Mouse (Mus musculus): ENCODE results near the gene Prr3.
A peak's percentile ranks its signal among the peaks of the same experiment; 100 is the strongest.
"Not testable (repeated sequence)": the region's sequence is repeated elsewhere in the genome, so short reads cannot be mapped to it uniquely, and the experiment has no call there.

Gene Prr3

DNA sequence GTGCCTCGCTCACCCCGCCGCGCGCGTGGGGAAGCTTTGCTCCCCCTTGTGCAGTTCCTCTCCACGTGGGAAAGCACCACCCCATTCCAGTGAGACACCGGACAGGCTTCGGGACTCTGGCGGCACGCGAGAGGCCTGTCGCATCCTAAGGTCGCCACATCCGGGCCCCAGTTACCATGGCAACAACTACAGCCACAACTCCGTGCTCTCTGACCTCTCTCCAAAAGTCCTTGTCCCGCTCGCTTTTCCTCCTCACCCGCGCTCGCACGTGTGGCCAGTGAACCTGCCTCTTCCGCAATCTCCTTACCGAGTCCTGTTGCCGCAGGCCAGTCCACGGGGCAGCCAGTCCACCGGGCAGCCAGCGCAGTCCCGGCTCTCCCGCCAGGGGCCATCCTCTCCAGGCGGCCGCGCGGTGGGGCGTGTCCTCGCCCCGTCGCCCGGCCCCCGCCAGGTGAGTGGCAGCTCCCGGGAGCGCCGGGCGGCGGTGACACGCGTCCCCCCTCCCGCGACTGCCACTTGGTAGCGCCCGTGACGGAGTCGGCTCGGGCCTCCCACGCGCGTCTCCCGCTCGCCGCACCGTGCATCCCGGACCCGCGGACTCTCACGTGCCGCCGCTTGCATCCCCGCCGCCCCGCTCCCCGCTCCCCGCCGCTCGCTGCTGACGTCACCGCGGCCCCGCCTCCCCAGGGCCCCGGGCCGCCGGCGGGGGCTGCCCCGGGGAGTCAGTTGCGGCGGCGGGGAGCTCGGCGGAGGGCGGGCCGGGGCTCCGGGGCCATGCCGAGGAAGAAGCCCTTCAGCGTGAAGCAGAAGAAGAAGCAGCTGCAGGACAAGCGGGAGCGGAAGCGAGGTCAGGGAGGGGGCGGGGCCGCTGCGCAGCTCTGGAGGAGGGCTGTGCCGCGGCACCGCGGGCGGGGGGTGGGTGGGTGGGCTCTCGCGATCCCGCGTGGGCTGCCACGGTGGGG is at the start of gene Prr3, which contains the start of gene Gnl1:
Prr3 (minus strand) TSS at position 836 of the 962 bp plus-strand sequence.
Gnl1 (plus strand) TSS at position 451 of the 962 bp plus-strand sequence.
- DNase-seq (ENCODE audit: low read depth, low spot score), result peak; percentile 97

GRCm38 (mm10) chr17:36028879-36029619 is 49.0 kb upstream of the Prr3 start:
- no peak for DNase-seq (ENCODE audit: low read depth, low spot score)

DNA sequence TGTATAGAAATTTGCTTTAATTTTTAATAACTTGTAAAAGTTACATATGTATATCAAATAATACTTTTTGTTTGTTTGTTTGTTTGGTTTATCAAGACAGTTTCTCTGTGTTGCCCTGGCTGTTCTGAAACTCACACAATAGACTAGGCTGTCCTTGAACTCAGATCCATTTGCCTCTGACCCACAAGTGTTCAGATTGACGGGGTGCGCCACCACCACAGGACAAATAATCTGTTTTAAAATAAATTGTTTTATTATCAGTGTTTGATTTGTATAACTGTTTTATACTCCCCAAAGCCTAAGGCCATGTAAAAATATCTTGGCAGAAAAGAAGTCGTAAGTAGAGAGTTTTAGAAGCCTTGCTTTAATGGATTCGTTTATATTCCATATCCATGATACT is 47.6 kb upstream of the Prr3 start:
- DNase-seq (ENCODE audit: low read depth, low spot score), result no peak

DNA sequence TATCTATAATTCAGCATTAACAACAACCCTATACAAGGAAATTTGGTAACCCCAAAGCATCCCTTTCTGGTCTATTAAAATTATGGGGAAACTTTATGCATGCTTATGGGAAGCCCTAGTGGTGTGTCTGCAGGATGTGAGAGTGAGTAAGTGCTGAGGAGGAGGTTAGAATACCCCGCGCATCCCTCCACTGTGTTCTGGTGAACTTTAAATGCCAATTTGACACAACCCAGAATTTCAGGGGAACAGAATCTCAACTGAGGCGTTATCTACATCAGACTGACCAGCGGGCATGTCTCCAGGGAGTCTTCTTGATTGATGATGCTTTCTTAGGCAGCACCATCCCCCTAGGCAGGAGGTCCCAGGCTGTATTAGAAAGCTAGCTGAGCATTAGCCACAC is 45.9 kb upstream of the Prr3 start:
- no peak for DNase-seq (ENCODE audit: low read depth, low spot score)

GRCm38 (mm10) chr17:36025197-36025596 is 45.2 kb upstream of the Prr3 start:
- DNase-seq (ENCODE audit: low read depth, low spot score), result peak; percentile 57

DNA sequence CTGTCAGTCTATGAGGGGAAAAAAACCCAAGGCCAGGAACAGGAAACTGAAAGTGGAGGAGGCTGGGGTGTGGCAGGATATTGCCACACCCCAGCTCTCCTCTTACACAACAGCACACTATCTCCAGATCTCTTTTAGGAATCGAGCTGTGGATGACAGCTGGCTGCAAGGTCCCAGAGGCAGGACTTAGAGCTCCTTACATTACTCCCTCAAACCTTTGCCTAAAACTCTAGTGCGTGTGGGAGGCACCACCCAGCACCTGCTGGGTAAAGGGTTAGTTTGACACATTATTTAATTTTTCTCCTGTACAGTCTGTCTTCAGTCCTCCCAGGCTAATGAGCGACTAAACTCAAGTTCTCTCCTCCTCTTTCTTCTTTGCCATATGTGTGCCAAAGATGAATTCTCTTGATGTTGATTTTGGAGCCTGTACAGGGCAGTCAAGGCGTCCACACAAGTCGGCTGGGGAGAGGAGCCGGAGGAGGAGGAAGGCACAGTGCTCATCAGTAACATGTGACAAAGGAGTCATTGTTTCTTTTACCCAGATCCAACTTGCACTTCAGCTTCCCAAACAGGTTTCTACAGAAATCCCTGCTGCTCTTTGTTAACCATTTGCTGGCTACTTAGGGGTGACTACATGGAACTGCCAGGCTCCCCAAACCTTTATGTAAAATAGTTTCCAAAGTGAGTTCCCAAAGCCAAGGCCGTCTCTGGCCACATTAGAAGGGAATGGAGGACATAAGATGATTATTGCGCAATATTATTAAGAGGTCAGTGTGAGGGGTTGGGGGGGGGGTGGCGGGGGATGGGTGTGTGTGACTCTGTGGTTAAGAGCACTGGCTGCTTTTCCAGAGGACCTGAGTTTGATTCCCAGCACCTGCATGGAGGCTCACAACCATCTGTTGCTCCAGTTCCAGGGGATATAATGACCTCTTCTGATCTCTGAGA is 43.9 kb upstream of the Prr3 start:
- DNase-seq (ENCODE audit: low read depth, low spot score), result no peak

- no peak for DNase-seq (ENCODE audit: low read depth, low spot score)
These were observed 42.9 kb upstream of the Prr3 start for GRCm38 (mm10) chr17:36022922-36023321.

- DNase-seq (ENCODE audit: low read depth, low spot score), result no peak
These were observed 42.1 kb upstream of the Prr3 start for GRCm38 (mm10) chr17:36022098-36022497.

DNA sequence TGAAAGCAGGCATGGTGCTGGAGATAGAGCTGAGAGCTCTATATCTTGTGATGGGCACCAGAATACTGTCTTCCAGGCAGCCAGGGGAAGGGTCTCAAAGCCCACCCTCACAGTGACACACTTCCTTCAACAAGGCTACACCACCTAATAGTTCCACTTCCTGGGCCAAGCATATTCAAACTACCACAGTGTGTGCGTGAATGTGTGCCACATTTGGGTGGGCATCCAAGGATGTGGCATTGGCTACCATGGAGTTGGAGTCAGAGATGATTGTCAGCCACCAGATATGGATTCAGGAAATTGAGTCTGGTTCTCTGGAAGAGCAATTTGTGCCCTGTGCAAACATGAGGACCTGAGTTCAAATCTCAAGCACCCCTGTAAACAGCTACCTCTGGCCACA is 41.3 kb upstream of the Prr3 start:
- DNase-seq (ENCODE audit: low read depth, low spot score), result no peak

DNA sequence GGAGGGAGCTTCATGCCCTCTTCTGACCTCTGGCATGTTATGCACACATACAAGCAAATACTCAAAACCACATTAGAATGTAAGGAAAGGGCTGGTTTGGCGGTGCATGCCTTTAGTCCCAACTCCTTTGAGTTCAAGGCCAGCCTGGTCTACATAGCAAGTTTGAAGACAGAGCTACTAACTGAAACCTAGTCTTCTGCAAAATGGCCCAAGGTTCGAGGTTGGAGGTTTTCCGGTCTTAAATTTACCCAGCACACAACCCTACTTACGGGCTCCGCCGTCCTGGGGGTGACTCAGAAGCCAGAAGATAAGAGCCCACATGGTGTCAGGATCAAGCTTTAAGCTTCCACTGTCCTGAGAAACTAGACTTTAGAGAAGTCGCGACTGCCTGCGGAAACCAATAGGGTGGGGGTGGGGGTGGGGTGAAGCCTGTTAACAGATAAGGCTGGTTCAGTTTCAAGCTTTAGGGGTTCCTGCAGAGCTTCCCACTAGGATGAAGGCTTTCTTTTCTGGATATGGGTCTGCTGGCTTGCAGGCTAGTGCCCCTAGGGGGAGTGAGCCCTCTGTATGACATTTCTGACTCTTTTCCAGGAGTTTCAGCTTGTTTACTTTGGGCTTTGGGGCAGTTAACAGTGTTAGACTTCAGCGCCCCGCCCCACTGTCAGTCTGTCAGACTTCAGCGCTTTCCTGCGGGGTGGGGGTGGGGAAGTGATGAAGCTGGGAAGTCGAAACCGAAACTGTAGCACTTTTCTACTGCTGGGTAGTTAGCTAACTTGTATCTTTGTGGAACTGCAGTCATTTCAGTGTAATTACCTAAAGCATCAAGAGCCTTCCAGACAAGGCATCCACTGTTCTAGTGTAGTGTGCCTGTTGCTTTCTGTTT is 40.4 kb upstream of the Prr3 start, which contains the start of gene H2-T24:
H2-T24 (minus strand) TSS at position 370 of the 883 bp plus-strand sequence.
- DNase-seq (ENCODE audit: low read depth, low spot score), result peak; percentile 93

- no peak for DNase-seq (ENCODE audit: low read depth, low spot score)
These were observed 39.5 kb upstream of the Prr3 start for GRCm38 (mm10) chr17:36019519-36019918.

GRCm38 (mm10) chr17:36018979-36019378 is 38.9 kb upstream of the Prr3 start:
- no peak for DNase-seq (ENCODE audit: low read depth, low spot score)

- DNase-seq (ENCODE audit: low read depth, low spot score), result no peak
These were observed 37.0 kb upstream of the Prr3 start for GRCm38 (mm10) chr17:36017046-36017445.

DNA sequence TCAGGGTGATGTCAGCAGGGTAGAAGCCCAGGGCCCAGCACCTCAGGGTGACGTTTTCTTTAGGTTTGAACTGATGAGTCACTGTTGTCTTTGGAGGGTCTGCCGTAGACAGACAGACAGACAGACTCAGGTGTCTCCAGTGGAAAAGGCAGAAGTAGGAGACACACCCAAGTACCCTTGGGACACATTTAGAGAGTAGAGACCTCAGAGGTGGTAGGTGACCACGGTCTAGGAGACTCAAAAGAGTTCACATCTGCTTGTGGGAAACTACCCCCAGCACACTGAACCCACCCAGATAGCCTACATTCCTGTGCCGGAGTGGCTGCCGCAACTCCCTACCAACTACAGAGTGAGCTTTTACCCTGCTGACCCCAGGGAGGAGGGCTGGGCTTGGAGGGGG is 34.9 kb upstream of the Prr3 start:
- no peak for DNase-seq (ENCODE audit: low read depth, low spot score)

DNA sequence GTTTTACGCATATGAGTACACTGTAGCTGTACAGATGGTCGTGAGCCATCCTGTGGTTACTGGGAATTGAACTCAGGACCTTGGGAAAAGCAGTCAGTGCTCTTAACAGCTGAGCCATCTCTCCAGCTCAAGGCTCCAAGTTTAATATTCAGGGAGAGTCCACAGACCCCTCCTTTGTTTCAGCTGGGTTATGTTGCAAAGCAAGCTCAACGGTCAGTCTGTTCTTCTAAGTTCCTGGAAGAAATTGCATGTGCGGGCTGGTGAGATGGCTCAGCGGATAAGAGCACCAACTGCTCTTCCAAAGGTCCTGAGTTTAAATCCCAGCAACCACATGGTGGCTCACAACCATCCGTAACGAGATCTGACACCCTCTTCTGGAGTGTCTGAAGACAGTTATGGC is 24.4 kb upstream of the Prr3 start:
- not testable (repeated sequence) for DNase-seq (ENCODE audit: low read depth, low spot score)

DNA sequence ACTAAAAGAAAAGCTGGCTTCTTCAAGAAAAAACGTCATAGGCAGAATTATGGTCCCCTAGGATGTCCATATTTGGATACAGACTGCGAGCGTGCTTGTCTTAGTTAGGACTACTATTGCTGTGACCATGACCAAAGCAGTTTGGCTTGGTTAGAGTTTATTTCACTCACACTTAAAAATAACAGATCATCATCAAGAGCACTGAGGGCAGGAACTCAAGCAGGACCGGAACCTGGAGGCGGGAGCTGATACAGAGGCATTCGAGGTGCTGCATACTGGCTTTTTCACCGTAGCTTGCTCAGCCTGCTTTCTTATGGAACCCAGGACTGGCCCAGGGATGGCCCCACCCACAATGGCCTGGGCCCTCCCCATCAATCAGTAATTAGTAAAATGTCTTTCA is 23.3 kb upstream of the Prr3 start:
- no peak for DNase-seq (ENCODE audit: low read depth, low spot score)

- peak; percentile 66 for DNase-seq (ENCODE audit: low read depth, low spot score)
These were observed 21.9 kb upstream of the Prr3 start for GRCm38 (mm10) chr17:36001966-36002365.

DNA sequence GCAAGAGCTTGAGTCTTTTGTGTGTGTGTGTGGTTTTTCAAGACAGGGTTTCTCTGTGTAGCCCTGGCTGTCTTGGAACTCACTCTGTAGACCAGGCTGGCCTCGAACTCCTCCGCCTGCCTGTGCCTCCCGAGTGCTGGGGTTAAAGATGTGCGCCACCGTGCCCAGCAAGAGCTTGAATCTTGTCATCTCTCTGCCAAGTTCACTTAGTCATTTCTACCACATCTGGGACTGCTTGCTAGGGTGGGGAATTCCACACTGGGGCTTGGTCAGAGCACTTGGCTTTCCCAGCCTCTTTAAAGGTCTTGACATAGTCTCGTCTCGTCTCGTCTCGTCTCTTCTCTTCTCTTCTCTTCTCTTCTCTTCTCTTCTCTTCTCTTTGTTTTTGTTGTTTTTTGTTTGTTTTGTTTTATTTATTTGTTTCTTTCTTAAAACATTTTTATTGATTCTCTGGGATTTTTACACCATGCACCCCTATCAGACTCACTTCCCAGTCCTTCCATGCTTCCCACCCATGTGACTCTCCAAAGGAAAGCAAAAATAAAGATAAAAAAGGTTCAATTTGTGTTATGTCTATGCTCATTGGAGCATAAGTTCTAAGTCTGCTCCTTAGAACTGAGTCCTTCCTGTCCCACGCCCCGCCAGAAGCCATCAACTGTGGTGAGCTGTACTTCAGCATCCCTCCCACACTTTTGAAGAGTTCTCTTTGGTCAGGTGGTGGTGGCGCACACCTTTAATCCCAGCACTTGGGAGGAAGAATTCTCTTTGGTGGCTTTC is 21.3 kb upstream of the Prr3 start:
- DNase-seq (ENCODE audit: low read depth, low spot score), result no peak

DNA sequence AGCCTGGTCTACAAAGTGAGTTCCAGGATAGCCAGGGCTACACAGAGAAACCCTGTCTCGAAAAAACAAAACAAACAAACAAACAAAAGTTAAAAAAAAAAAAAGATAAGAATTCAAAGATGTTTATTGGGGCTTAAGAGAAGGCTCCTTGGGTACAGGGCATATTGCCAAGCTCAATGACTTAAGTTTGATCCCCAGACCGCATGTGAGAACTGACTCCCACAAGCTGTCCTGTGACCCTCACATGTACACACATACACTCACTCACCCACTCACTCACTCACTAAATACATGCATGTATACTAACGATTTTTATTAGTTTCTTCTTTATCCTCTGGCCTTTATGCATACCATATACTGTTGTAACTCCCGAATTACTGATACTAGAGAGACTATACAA is 20.3 kb upstream of the Prr3 start:
- no peak for DNase-seq (ENCODE audit: low read depth, low spot score)

GRCm38 (mm10) chr17:35999356-35999755 is 19.3 kb upstream of the Prr3 start:
- no peak for DNase-seq (ENCODE audit: low read depth, low spot score)
